Mouse (Mus musculus): ENCODE measurements at regions not wholly inside any gene's neighbourhood (a gene's known extent, or its start where the extent isn't known, plus 50 kb on each side); places are given as distances from the start of the nearest gene placed in this dataset.

DNA sequence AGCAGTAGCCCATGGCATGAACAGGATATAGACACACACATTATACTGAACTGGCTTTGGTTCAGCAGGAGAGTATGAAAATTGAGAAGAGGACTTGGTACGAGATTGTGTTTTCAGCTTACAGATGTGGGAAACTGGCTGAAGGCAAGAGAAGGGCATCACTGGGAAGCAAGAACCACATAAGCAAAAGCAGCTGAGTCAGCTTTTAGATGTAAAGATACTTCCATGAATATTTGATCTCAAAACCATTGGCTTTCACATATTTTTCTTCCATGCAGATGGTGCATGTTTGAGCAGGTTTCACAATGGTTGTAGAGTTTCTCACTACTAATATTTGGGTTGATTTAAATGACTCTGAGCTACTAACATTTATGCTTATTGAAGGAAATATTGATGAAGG is 389.9 kb downstream of the D3Ertd751e start:
- H3K27ac ChIP-seq (replicated peaks): no peak overlapping the region
- no peaks in the 10 kb centered on the region; the same call in 1 of the 2 replicates for H3K9me3 ChIP-seq
- H3K4me1 ChIP-seq: no peaks in the 10 kb centered on the region
- H3K9ac ChIP-seq: no peak overlapping the region
- ATAC-seq (ENCODE audit: extremely low read depth, insufficient number of reproducible peaks, low FRiP score, low TSS enrichment): no peak
- no peak overlapping the region for H3K4me3 ChIP-seq
- H3K36me3 ChIP-seq: no peaks in the 10 kb centered on the region
- 71% methylated on average over 1 of the region's 1 CpGs for WGBS
- H3K4me2 ChIP-seq: no peak overlapping the region
- H3K27me3 ChIP-seq (replicated peaks): no peaks in the 10 kb centered on the region

DNA sequence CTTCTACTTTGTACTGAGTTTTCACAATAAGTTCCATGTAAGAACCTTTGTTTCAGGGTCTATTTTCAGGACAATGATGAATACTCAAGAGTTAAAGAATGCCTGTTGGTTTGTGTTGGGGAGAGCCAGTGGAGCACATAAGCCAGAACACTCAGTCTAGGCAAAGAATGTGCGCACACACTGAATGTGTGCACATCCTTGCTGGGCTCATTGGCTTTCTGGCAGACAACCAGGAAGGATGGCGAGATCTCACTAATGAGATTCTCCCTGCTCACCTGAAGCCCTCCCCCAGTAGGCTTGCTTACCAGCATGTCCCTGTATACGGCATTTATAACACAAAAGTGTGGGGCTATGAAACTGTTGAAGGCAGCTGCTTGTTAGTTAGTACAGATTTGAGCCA is 411.0 kb downstream of the D3Ertd751e start:
- no peak overlapping the region for H3K4me2 ChIP-seq
- WGBS: 78% methylated on average over 3 of the region's 3 CpGs
- H3K9ac ChIP-seq: no peak overlapping the region
- no peak overlapping the region for H3K27ac ChIP-seq (replicated peaks)
- H3K36me3 ChIP-seq: no peaks in the 10 kb centered on the region
- no peak overlapping the region for H3K4me3 ChIP-seq
- no peak for ATAC-seq (ENCODE audit: extremely low read depth, insufficient number of reproducible peaks, low FRiP score, low TSS enrichment)
- H3K27me3 ChIP-seq (replicated peaks): no peaks in the 10 kb centered on the region
- no peaks in the 10 kb centered on the region for H3K4me1 ChIP-seq
- no peaks in the 10 kb centered on the region for H3K9me3 ChIP-seq

DNA sequence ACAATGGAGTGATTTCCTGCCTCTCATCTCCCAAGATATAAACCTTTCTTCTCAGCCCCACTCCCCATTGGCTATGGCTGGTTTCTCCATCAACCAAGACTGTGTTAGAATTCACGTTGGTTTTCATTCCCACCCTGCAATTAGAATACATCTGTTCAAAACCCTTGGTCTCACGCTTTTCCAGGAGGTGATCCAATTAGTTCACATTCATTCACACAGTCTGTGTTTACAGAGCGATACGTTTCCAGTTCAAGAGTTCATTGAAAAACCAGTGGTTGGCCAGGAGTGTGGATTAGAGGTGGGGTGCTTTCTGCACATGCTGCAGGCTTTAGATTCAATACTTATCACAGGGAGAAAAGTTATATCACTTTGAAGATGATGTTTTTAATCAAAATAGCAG is 412.5 kb downstream of the D3Ertd751e start:
- Histone ChIP-seq H3K4me1 (no peaks in the 10 kb centered on the region), H3K27ac (replicated peaks) (no peak overlapping the region), H3K9ac (no peak overlapping the region), H3K9me3 (no peaks in the 10 kb centered on the region), H3K4me2 (no peak overlapping the region), H3K4me3 (no peak overlapping the region), H3K27me3 (replicated peaks) (no peaks in the 10 kb centered on the region), H3K36me3 (no peaks in the 10 kb centered on the region)
- ATAC-seq (ENCODE audit: extremely low read depth, insufficient number of reproducible peaks, low FRiP score, low TSS enrichment): no peak
- WGBS: 65% methylated on average over 4 of the region's 4 CpGs

DNA sequence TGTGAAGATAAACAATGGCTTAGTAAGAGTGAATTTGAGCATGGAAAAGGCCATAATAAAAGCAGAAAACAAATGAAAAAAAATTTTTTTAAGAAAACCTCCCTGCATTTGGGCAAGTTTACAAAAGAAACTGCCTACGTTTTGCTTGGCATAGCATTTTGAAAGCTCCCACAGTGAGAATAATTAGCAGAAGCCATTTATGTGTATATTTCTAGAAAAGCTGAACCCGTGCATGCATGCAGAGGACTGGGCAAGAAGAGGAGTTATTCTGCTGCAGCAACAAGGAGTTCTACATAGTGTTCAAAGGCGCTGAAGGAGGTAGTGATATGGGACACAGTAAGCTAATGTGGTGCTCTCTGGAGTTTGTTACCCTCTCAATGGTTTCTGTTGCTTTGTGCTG is 421.3 kb downstream of the D3Ertd751e start:
- no peaks in the 10 kb centered on the region for H3K27me3 ChIP-seq (replicated peaks)
- no peaks in the 10 kb centered on the region for H3K4me1 ChIP-seq
- H3K9ac ChIP-seq: no peak overlapping the region
- no peaks in the 10 kb centered on the region for H3K9me3 ChIP-seq
- 71% methylated on average over 3 of the region's 3 CpGs for WGBS
- H3K4me3 ChIP-seq: no peak overlapping the region
- H3K4me2 ChIP-seq: no peak overlapping the region
- no peak overlapping the region for H3K27ac ChIP-seq (replicated peaks)
- no peak for ATAC-seq (ENCODE audit: extremely low read depth, insufficient number of reproducible peaks, low FRiP score, low TSS enrichment)
- no peaks in the 10 kb centered on the region for H3K36me3 ChIP-seq

DNA sequence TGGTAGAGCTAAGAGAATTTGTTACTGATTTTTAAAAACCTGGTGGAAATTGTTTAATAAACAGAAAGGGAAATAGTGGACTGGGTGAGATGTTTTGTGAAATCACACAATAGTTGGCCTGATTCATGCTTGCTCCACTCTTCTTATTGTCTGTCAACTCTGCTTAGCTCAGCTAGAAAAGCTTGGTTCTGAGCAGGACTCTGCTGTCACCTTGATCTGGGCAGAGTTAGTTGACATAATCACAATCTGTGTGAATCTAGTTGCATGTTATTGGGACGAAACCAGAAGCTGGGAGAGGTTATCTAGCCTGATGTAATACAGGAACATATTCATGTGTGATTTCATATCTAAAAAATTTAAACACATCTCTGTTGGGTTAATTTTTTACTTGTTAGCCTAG is 456.8 kb downstream of the D3Ertd751e start:
- ATAC-seq (ENCODE audit: extremely low read depth, insufficient number of reproducible peaks, low FRiP score, low TSS enrichment): no peak
- H3K4me1 ChIP-seq: peaks cover 10% of the 10 kb centered on the region; the same call in 1 of the 2 replicates
- WGBS: 41% methylated on average over 1 of the region's 1 CpGs

GRCm38 (mm10) chr3:42201373-42201772 is 459.0 kb downstream of the D3Ertd751e start:
- H3K27me3 ChIP-seq (replicated peaks): no peaks in the 10 kb centered on the region
- H3K9ac ChIP-seq: no peak overlapping the region
- no peaks in the 10 kb centered on the region for H3K9me3 ChIP-seq
- no peak overlapping the region for H3K27ac ChIP-seq (replicated peaks)
- no peaks in the 10 kb centered on the region for H3K36me3 ChIP-seq
- WGBS: 71% methylated on average over 6 of the region's 6 CpGs
- no peak for ATAC-seq (ENCODE audit: extremely low read depth, insufficient number of reproducible peaks, low FRiP score, low TSS enrichment)
- no peak overlapping the region for H3K4me2 ChIP-seq
- H3K4me3 ChIP-seq: no peak overlapping the region
- H3K4me1 ChIP-seq: peaks cover 10% of the 10 kb centered on the region; the same call in 1 of the 2 replicates

More for the DNA sequence above, 456.8 kb downstream of the D3Ertd751e start:
- H3K27me3 ChIP-seq (replicated peaks): no peaks in the 10 kb centered on the region
- H3K9ac ChIP-seq: no peak overlapping the region
- no peak overlapping the region for H3K4me3 ChIP-seq
- no peaks in the 10 kb centered on the region for H3K36me3 ChIP-seq
- H3K27ac ChIP-seq (replicated peaks): no peak overlapping the region
- H3K9me3 ChIP-seq: no peaks in the 10 kb centered on the region
- H3K4me2 ChIP-seq: no peak overlapping the region

- Histone ChIP-seq H3K9ac (no peak overlapping the region), H3K9me3 (no peaks in the 10 kb centered on the region), H3K36me3 (no peaks in the 10 kb centered on the region), H3K27me3 (replicated peaks) (no peaks in the 10 kb centered on the region), H3K4me3 (no peak overlapping the region), H3K27ac (replicated peaks) (no peak overlapping the region), H3K4me2 (no peak overlapping the region), H3K4me1 (no peaks in the 10 kb centered on the region)
- WGBS: 75% methylated on average over 4 of the region's 4 CpGs
- no peak for ATAC-seq (ENCODE audit: extremely low read depth, insufficient number of reproducible peaks, low FRiP score, low TSS enrichment)
Observed at GRCm38 (mm10) chr3:42205640-42206039, 463.2 kb downstream of the D3Ertd751e start.

GRCm38 (mm10) chr3:42211420-42211819 is 469.0 kb downstream of the D3Ertd751e start:
- no peak overlapping the region for H3K27ac ChIP-seq (replicated peaks)
- no peaks in the 10 kb centered on the region for H3K27me3 ChIP-seq (replicated peaks)
- ATAC-seq (ENCODE audit: extremely low read depth, insufficient number of reproducible peaks, low FRiP score, low TSS enrichment): no peak
- H3K4me2 ChIP-seq: no peak overlapping the region
- H3K9me3 ChIP-seq: no peaks in the 10 kb centered on the region
- no peak overlapping the region for H3K4me3 ChIP-seq
- no peaks in the 10 kb centered on the region for H3K4me1 ChIP-seq
- WGBS: 63% methylated on average over 3 of the region's 3 CpGs
- no peaks in the 10 kb centered on the region for H3K36me3 ChIP-seq
- no peak overlapping the region for H3K9ac ChIP-seq

- ATAC-seq (ENCODE audit: extremely low read depth, insufficient number of reproducible peaks, low FRiP score, low TSS enrichment): no peak
- H3K27ac ChIP-seq (replicated peaks): no peak overlapping the region
- H3K4me1 ChIP-seq: no peaks in the 10 kb centered on the region
- no peaks in the 10 kb centered on the region for H3K9me3 ChIP-seq
- no peaks in the 10 kb centered on the region for H3K36me3 ChIP-seq
- H3K27me3 ChIP-seq (replicated peaks): no peaks in the 10 kb centered on the region
- WGBS: 68% methylated on average over 5 of the region's 5 CpGs
- H3K4me3 ChIP-seq: no peak overlapping the region
- H3K4me2 ChIP-seq: no peak overlapping the region
- no peak overlapping the region for H3K9ac ChIP-seq
Observed at GRCm38 (mm10) chr3:42212456-42212855, 470.0 kb downstream of the D3Ertd751e start.

- ATAC-seq (ENCODE audit: extremely low read depth, insufficient number of reproducible peaks, low FRiP score, low TSS enrichment): no peak
- Histone ChIP-seq H3K27ac (replicated peaks) (no peak overlapping the region), H3K9ac (no peak overlapping the region), H3K9me3 (no peaks in the 10 kb centered on the region), H3K36me3 (no peaks in the 10 kb centered on the region), H3K4me1 (no peaks in the 10 kb centered on the region), H3K27me3 (replicated peaks) (no peaks in the 10 kb centered on the region), H3K4me2 (no peak overlapping the region), H3K4me3 (no peak overlapping the region)
- 58% methylated on average over 6 of the region's 6 CpGs for WGBS
Observed at GRCm38 (mm10) chr3:42213163-42213562, 470.8 kb downstream of the D3Ertd751e start.

- no peak for ATAC-seq (ENCODE audit: extremely low read depth, insufficient number of reproducible peaks, low FRiP score, low TSS enrichment)
- 62% methylated on average over 10 of the region's 10 CpGs for WGBS
- Histone ChIP-seq H3K27ac (replicated peaks) (no peak overlapping the region), H3K36me3 (no peaks in the 10 kb centered on the region), H3K4me2 (no peak overlapping the region), H3K27me3 (replicated peaks) (no peaks in the 10 kb centered on the region), H3K4me3 (no peak overlapping the region), H3K4me1 (no peaks in the 10 kb centered on the region), H3K9me3 (no peaks in the 10 kb centered on the region), H3K9ac (no peak overlapping the region)
Observed at GRCm38 (mm10) chr3:42214624-42215276, 472.3 kb downstream of the D3Ertd751e start.

DNA sequence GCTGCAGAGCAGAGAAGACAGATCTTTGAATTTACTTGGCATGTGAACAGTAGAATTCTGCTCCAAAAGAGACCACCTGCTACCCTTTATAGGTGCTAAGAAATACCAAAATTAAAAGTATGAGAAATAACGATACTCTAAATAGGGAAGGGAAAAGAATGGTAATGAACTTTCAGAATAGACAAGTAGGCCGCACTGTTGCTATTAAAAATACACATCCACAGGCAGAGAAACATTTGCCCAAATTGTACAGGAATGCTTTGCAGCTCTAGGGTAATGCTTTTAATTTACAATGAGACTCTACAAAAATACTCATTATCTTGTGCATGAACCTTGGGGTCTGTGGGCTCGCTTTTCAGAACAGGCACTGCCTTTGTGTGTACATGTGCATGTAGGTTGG is 476.3 kb downstream of the D3Ertd751e start:
- no peaks in the 10 kb centered on the region for H3K27me3 ChIP-seq (replicated peaks)
- H3K36me3 ChIP-seq: no peaks in the 10 kb centered on the region
- no peak overlapping the region for H3K9ac ChIP-seq
- no peaks in the 10 kb centered on the region for H3K9me3 ChIP-seq
- H3K4me2 ChIP-seq: no peak overlapping the region
- H3K4me3 ChIP-seq: no peak overlapping the region
- H3K4me1 ChIP-seq: no peaks in the 10 kb centered on the region
- H3K27ac ChIP-seq (replicated peaks): no peak overlapping the region
- no peak for ATAC-seq (ENCODE audit: extremely low read depth, insufficient number of reproducible peaks, low FRiP score, low TSS enrichment)
- 83% methylated on average over 3 of the region's 3 CpGs for WGBS
